Mouse (Mus musculus) mature B cell (primary cell): ENCODE measurements around the gene 2300002M23Rik.

ENCODE experiments used
- in situ Hi-C: fragments of 300-500 bp; cut with MboI; formaldehyde crosslinking; loops from 2 replicates; pipeline ENCODE4 v1.14.3; 2019

2300002M23Rik gene

GRCm38 (mm10) chr17:35617127-35617526 is 49.9 kb downstream of the 2300002M23Rik start:
- in situ Hi-C loops, result no loop called here
